Mouse (Mus musculus) mouse embryonic stem cell (cell line): Measurements from ENCODE around the gene Zfp330.

ENCODE experiments used
- in situ Hi-C, 2 experiments: fragments of 300-500 bp; cut with MboI; formaldehyde crosslinking; loops; 1 replicate in 1 of 2; 3 replicates in 1 of 2; pipeline ENCODE4 v1.14.3; 2019 to 2020; ENCODE audit warnings: low sequenced_read_pairs in 2 of 2, low pct_unique_long_range_greater_than_20kb in 1 of 2, mixed read lengths in 1 of 2; ENCODE audit not compliant: unreplicated experiment in 1 of 2

The Zfp330 gene

DNA sequence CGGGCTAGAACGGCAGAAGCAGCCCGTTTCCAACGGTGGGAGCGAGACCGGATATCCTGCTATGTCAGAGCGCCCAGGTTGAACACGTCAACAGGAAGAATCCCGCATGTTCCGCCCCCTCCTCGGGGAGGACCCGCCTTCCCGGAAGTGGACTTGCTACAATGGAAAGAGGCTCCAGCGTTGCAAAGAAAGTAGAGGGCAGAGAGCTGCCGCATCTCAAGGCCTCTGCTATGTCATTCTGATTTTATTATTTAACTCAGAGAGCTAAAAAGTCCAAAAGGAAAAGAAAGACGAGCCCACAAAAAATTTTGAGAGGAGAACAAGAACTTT, at the start of gene Zfp330:
Gene Zfp330 (minus strand): TSS at position 68 of the 330 bp plus-strand sequence.
- in situ Hi-C loops: no loop called here

DNA sequence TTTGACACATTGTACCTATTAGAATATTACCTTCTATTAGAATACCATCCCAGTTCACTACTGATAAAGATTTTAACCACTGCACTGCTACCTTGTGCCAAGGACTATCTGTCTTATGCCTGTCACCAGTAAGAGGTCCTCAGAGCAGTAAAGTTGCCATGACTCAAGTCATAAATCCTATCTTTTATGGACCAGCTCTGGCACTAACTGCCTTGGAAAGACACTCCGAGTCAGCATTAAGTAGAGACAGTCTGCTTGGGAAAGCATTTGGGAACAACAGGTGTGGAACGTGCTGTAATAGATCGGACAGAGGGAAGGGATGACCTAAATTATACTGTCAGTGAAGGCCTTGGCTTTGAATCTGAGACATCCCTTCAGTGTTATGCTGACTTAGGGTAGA, 4.0 kb upstream of the Zfp330 start:
- in situ Hi-C loops: no loop called here

DNA sequence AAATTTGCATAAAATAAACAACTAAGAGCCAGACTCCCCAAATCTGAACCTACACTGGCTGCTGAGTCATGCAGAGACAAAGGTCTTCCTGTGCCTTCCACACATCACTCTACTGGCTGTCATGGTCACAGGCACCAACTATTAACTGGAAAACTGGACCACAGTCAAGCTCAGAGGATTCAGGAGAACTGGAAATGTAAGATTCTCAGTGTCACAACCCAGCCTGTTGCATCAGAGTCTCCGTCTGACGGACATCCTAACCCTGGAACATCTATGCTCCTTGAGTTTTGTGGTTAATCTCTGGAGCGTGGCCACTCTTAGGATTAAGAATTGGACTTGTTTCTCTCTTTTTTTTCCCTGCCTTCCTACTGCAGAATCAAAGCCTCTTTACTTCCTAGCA, 3.4 kb upstream of the Zfp330 start:
- in situ Hi-C loops: no loop called here

DNA sequence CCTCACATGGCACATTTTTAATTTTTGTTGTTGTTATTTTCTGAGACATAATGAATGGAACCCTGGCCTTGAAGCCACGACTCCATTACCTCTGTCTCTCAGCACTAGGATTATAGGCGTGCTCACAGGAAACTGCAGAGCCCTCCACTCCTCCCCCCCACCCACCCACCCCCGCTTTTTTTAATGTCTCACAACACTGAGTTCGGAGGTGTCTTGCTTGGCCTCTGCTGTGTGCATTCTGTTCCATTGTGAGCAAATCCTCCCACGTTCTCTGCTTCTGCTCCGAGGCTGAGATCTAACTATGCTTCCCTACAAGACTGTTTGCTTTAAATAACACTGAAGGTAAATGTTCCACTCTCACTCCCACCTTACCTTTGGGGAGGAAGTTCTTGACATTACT, 522 bp upstream of the Zfp330 start:
- in situ Hi-C loops: no loop called here

GRCm38 (mm10) chr8:82773332-82774092, 448 bp downstream of the Zfp330 start:
- in situ Hi-C loops: no loop called here

GRCm38 (mm10) chr8:82770886-82771285, 3.1 kb downstream of the Zfp330 start:
- in situ Hi-C loops: no loop called here

DNA sequence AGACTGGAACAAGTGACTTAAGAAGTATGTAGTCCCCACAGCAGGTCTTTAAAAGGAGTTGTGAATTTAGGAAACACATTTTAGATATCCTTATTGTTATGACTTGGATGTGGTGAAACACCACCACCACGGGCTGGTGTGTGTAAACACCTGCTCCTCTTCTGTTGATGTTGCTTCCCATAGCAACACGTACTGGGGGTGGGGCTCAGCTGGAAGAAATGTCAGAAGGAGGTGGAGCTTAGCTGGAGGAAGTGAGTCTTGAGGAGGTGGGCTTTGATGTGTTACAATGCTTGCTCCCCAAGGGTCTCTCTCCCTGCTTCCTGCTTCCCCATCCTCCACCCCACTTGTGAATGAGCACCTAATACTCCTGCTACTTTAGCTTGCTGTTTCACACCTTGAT, 14.9 kb downstream of the Zfp330 start:
- in situ Hi-C loops: no loop called here

- in situ Hi-C loops: no loop called here
Observed at GRCm38 (mm10) chr8:82754946-82755345, 19.0 kb downstream of the Zfp330 start.

DNA sequence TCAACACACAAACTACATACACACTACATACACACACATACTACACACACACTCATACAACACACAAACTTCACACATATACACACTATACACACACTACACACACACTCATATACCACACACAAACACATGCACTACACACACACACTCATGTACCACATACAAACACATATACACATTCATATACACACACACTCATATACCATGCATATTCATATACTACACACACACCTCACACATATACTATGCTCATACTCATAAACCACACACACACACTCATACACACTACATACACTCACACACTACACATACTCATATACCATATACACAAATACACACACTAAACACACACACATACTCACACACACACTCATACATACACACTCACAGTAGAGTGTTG, 27.3 kb downstream of the Zfp330 start:
- in situ Hi-C loops: no loop called here

DNA sequence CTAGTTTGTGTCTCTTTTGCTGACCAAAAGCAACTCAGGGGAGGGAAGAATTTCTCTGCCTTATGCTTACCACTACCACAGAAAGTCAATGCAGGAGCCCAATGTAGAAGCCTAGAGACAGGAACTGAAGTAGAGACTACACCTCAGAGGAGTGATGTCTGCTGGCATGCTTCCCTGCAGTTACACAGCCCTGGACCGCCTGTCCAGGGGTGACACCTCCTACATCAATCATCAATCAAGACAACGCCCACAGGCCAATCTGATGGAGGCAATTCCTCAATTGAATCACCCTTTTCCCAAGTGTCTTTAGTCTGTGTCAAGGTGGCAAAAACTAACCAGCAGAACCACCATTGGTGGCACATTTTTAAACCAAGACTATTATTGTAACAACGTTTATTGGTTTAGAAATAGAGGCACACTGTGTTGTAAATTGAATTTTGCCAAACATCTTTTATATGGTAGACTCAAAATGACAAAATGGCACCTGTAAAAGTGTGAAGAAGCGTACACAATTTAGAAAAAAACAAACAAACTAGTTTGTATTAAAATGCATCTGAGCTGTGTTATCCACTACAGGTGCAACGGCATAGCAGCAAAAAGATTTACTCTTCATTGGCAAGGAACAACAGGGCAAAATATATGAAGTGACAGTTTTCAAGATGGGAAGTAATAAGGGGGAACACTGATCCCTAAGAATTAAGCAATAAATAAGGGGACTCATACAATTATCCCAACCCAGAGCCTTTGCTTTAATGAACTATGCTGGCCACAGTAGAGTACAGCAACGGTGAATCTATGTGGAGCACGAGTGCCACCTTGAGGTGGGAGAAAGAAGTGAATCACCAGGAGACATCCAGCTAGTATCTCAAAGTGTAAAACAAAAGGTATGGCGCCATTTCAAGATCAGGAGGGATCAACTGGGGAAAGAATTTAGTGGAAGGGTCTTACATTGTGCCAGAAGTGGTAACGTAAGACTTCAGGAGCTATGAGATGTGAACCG, 29.8 kb downstream of the Zfp330 start:
- in situ Hi-C loops: no loop called here
